Mouse (Mus musculus): Measurements from ENCODE around the gene Ugt1a9. TPM values are rescaled to one million over a fixed set of nuclear protein-coding genes. Genes with fewer than 3 reads are reported as not detected.
"Not testable (repeated sequence)": the region's sequence is repeated elsewhere in the genome, so short reads cannot be mapped to it uniquely, and the experiment has no call there.

Ugt1a9 gene
- polyA plus RNA-seq, 1 experiment from 2014 or later: 9.3 TPM

- H3K36me3 ChIP-seq (ENCODE audit: insufficient read depth, low read length); H3K4me3 ChIP-seq (replicated peaks; ENCODE audit: low read depth, low read length); H3K27me3 ChIP-seq (ENCODE audit: insufficient read depth, low read length); H3K9ac ChIP-seq (ENCODE audit: low read depth, low read length); H3K9me3 ChIP-seq (replicated peaks; ENCODE audit: low read length); H3K4me1 ChIP-seq (replicated peaks; ENCODE audit: insufficient read depth, low read length): not testable (repeated sequence)
- TF ChIP-seq CTCF (IDR thresholded peaks at IDR 0.05; ENCODE audit: low read depth): peak; percentile 62
- Histone ChIP-seq H3K27ac (peak overlapping the region; percentile 92; the same call in 1 of the 2 replicates), H3K4me2 (ENCODE audit: low read length) (0 out of 2 replicates have a peak overlapping the region, but pooled peaks have one; percentile 47)
- peak; percentile 32 for DNase-seq (ENCODE audit: low spot score)
- 45% methylated on average over 3 of the region's 3 CpGs for WGBS
- ATAC-seq (replicated peaks; ENCODE audit: low FRiP score, low read depth): peak; percentile 65
Observed at GRCm38 (mm10) chr1:88094270-88094676, 23.7 kb downstream of the Ugt1a9 start.

- Histone ChIP-seq H3K4me1 (replicated peaks; ENCODE audit: insufficient read depth, low read length) (peaks cover 8% of the 10 kb centered on the region), H3K27me3 (ENCODE audit: insufficient read depth, low read length) (no peaks in the 10 kb centered on the region), H3K36me3 (ENCODE audit: insufficient read depth, low read length) (no peaks in the 10 kb centered on the region), H3K27ac (peak within 1 kb of the TSS; percentile 92), H3K9me3 (replicated peaks; ENCODE audit: low read length) (no peaks in the 10 kb centered on the region), H3K9ac (ENCODE audit: low read depth, low read length) (0 out of 2 replicates have a peak within 1 kb of the TSS, but pooled peaks have one; percentile 31), H3K4me2 (ENCODE audit: low read length) (peak within 1 kb of the TSS; percentile 47), H3K4me3 (replicated peaks; ENCODE audit: low read depth, low read length) (0 out of 2 replicates have a peak within 1 kb of the TSS, but pooled peaks have one; percentile 8)
- TF ChIP-seq CTCF (IDR thresholded peaks at IDR 0.05; ENCODE audit: low read depth): no peak
- DNase-seq (ENCODE audit: low spot score) (peak; percentile 96), ATAC-seq (replicated peaks; ENCODE audit: low FRiP score, low read depth) (peak; percentile 88)
- WGBS: 8% methylated on average over 10 of the region's 10 CpGs
Observed at GRCm38 (mm10) chr1:88094941-88095492, 24.4 kb downstream of the Ugt1a9 start, which contains the start of gene Ugt1a7c. TSS of gene Ugt1a7c (plus strand) at chr1:88095062.

GRCm38 (mm10) chr1:88098546-88098945, 27.9 kb downstream of the Ugt1a9 start:
- H3K9me3 ChIP-seq (replicated peaks; ENCODE audit: low read length); H3K4me1 ChIP-seq (replicated peaks; ENCODE audit: insufficient read depth, low read length); DNase-seq (ENCODE audit: low spot score); H3K4me3 ChIP-seq (replicated peaks; ENCODE audit: low read depth, low read length); H3K27me3 ChIP-seq (ENCODE audit: insufficient read depth, low read length); H3K36me3 ChIP-seq (ENCODE audit: insufficient read depth, low read length); H3K9ac ChIP-seq (ENCODE audit: low read depth, low read length); ATAC-seq (replicated peaks; ENCODE audit: low FRiP score, low read depth); H3K27ac ChIP-seq; H3K4me2 ChIP-seq (ENCODE audit: low read length): not testable (repeated sequence)
- 83% methylated on average over 3 of the region's 3 CpGs for WGBS

GRCm38 (mm10) chr1:88099691-88100090, 29.1 kb downstream of the Ugt1a9 start:
- H3K4me1 ChIP-seq (replicated peaks; ENCODE audit: insufficient read depth, low read length); H3K4me2 ChIP-seq (ENCODE audit: low read length); H3K9me3 ChIP-seq (replicated peaks; ENCODE audit: low read length); H3K4me3 ChIP-seq (replicated peaks; ENCODE audit: low read depth, low read length); H3K27me3 ChIP-seq (ENCODE audit: insufficient read depth, low read length); ATAC-seq (replicated peaks; ENCODE audit: low FRiP score, low read depth); H3K27ac ChIP-seq; H3K9ac ChIP-seq (ENCODE audit: low read depth, low read length); H3K36me3 ChIP-seq (ENCODE audit: insufficient read depth, low read length); DNase-seq (ENCODE audit: low spot score): not testable (repeated sequence)
- WGBS: 76% methylated on average over 2 of the region's 2 CpGs

GRCm38 (mm10) chr1:88103019-88103418, 32.4 kb downstream of the Ugt1a9 start, which contains the start of gene Ugt1a6b:
TSS of gene Ugt1a6b (plus strand) at chr1:88103252.
- not testable (repeated sequence) for H3K4me3 ChIP-seq (replicated peaks; ENCODE audit: low read depth, low read length); DNase-seq (ENCODE audit: low spot score); H3K4me2 ChIP-seq (ENCODE audit: low read length); H3K36me3 ChIP-seq (ENCODE audit: insufficient read depth, low read length); ATAC-seq (replicated peaks; ENCODE audit: low FRiP score, low read depth); H3K9ac ChIP-seq (ENCODE audit: low read depth, low read length); H3K4me1 ChIP-seq (replicated peaks; ENCODE audit: insufficient read depth, low read length); H3K27me3 ChIP-seq (ENCODE audit: insufficient read depth, low read length); H3K9me3 ChIP-seq (replicated peaks; ENCODE audit: low read length); H3K27ac ChIP-seq
- 64% methylated on average over 3 of the region's 3 CpGs for WGBS

- H3K27ac ChIP-seq; H3K9me3 ChIP-seq (replicated peaks; ENCODE audit: low read length); H3K4me3 ChIP-seq (replicated peaks; ENCODE audit: low read depth, low read length); H3K4me2 ChIP-seq (ENCODE audit: low read length); DNase-seq (ENCODE audit: low spot score); H3K9ac ChIP-seq (ENCODE audit: low read depth, low read length); H3K27me3 ChIP-seq (ENCODE audit: insufficient read depth, low read length); H3K36me3 ChIP-seq (ENCODE audit: insufficient read depth, low read length); H3K4me1 ChIP-seq (replicated peaks; ENCODE audit: insufficient read depth, low read length); ATAC-seq (replicated peaks; ENCODE audit: low FRiP score, low read depth): not testable (repeated sequence)
- 72% methylated on average over 4 of the region's 5 CpGs for WGBS
Observed at GRCm38 (mm10) chr1:88103697-88104468, 33.3 kb downstream of the Ugt1a9 start.

Measured in kidney, postnatal 0 days (tissue).